Mouse (Mus musculus): Measurements from ENCODE around the gene Mapkbp1.
A peak's percentile ranks its signal among the peaks of the same experiment; 100 is the strongest.

The Mapkbp1 gene

GRCm38 (mm10) chr2:119972537-119972879 lies at the start of gene Mapkbp1:
Mapkbp1 (plus strand) TSS chr2:119972699.
- DNase-seq (ENCODE audit: low spot score): no peak

GRCm38 (mm10) chr2:119970571-119970970 lies 1.9 kb upstream of the Mapkbp1 start:
- DNase-seq (ENCODE audit: low spot score): peak; percentile 69

- no peak for DNase-seq (ENCODE audit: low spot score)
These were observed 1.2 kb upstream of the Mapkbp1 start for GRCm38 (mm10) chr2:119971316-119971715.

GRCm38 (mm10) chr2:119971837-119972536 lies 512 bp upstream of the Mapkbp1 start:
- peak; percentile 97 for DNase-seq (ENCODE audit: low spot score)

- DNase-seq (ENCODE audit: low spot score): no peak
These were observed 8.0 kb downstream of the Mapkbp1 start for GRCm38 (mm10) chr2:119980343-119980986.

GRCm38 (mm10) chr2:119981631-119982030 lies 9.1 kb downstream of the Mapkbp1 start:
- no peak for DNase-seq (ENCODE audit: low spot score)

GRCm38 (mm10) chr2:119985871-119986270 lies 13.4 kb downstream of the Mapkbp1 start:
- DNase-seq (ENCODE audit: low spot score): peak; percentile 81

- DNase-seq (ENCODE audit: low spot score): no peak
These were observed 13.9 kb downstream of the Mapkbp1 start for GRCm38 (mm10) chr2:119986369-119986768.

- no peak for DNase-seq (ENCODE audit: low spot score)
These were observed 14.9 kb downstream of the Mapkbp1 start for GRCm38 (mm10) chr2:119987441-119987840.

- DNase-seq (ENCODE audit: low spot score): no peak
These were observed 16.5 kb downstream of the Mapkbp1 start for GRCm38 (mm10) chr2:119988952-119989351.

GRCm38 (mm10) chr2:119990881-119991280 lies 18.4 kb downstream of the Mapkbp1 start:
- no peak for DNase-seq (ENCODE audit: low spot score)

GRCm38 (mm10) chr2:119992349-119992748 lies 19.9 kb downstream of the Mapkbp1 start:
- no peak for DNase-seq (ENCODE audit: low spot score)

GRCm38 (mm10) chr2:119993515-119993914 lies 21.0 kb downstream of the Mapkbp1 start:
- DNase-seq (ENCODE audit: low spot score): no peak

- DNase-seq (ENCODE audit: low spot score): no peak
These were observed 22.3 kb downstream of the Mapkbp1 start for GRCm38 (mm10) chr2:119994839-119995238.

GRCm38 (mm10) chr2:119995391-119996281 lies 23.1 kb downstream of the Mapkbp1 start:
- DNase-seq (ENCODE audit: low spot score): no peak

GRCm38 (mm10) chr2:119997354-119997753 lies 24.9 kb downstream of the Mapkbp1 start:
- DNase-seq (ENCODE audit: low spot score): no peak

GRCm38 (mm10) chr2:119999731-120000130 lies 27.2 kb downstream of the Mapkbp1 start:
- peak; percentile 35 for DNase-seq (ENCODE audit: low spot score)

- DNase-seq (ENCODE audit: low spot score): peak; percentile 76
These were observed 28.5 kb downstream of the Mapkbp1 start for GRCm38 (mm10) chr2:120000882-120001584.

- no peak for DNase-seq (ENCODE audit: low spot score)
These were observed 29.5 kb downstream of the Mapkbp1 start for GRCm38 (mm10) chr2:120001956-120002355.

- DNase-seq (ENCODE audit: low spot score): no peak
These were observed 31.5 kb downstream of the Mapkbp1 start for GRCm38 (mm10) chr2:120003970-120004369.

- DNase-seq (ENCODE audit: low spot score): no peak
These were observed 34.2 kb downstream of the Mapkbp1 start for GRCm38 (mm10) chr2:120006696-120007095.

GRCm38 (mm10) chr2:120007680-120008210 lies 35.2 kb downstream of the Mapkbp1 start:
- DNase-seq (ENCODE audit: low spot score): no peak
